Mouse (Mus musculus) intestine, embryonic 16.5 days (tissue): Measurements from ENCODE around the gene Nfic. TPM values are rescaled to one million over a fixed set of nuclear protein-coding genes. Genes with fewer than 3 reads are reported as not detected.

Source experiments
- ATAC-seq: fragments of 200-750 bp; cut with Nextera tagmentation; 2 replicates; pipeline ENCODE4 v1.8.0; 2017; ENCODE audit warnings: moderate TSS enrichment, moderate library complexity
- H3K27ac ChIP-seq: fragments of 300-500 bp; sonication (generic); 2 replicates; pipeline ENCODE4 v1.5.1; 2014; ENCODE audit warnings: mild to moderate bottlenecking, low read length
- H3K27me3 ChIP-seq: fragments of 300-500 bp; sonication (generic); replicated peaks from 2 replicates; pipeline ENCODE4 v1.6.1; 2014; ENCODE audit warnings: low read length, control low read depth, mixed read lengths; ENCODE audit not compliant: control insufficient read depth, insufficient read depth
- H3K36me3 ChIP-seq: fragments of 300-500 bp; sonication (generic); 2 replicates; pipeline ENCODE4 v1.6.1; 2014; ENCODE audit warnings: low read length, control low read depth; ENCODE audit not compliant: control insufficient read depth, insufficient read depth
- H3K4me1 ChIP-seq: fragments of 300-500 bp; sonication (generic); 2 replicates; pipeline ENCODE4 v1.6.1; 2014; ENCODE audit warnings: low read length, control low read depth, mixed read lengths; ENCODE audit not compliant: control insufficient read depth, insufficient read depth
- H3K4me2 ChIP-seq: fragments of 300-500 bp; sonication (generic); 2 replicates; pipeline ENCODE4 v1.6.1; 2014; ENCODE audit warnings: low read depth, low read length, control low read depth
- H3K4me3 ChIP-seq: fragments of 300-500 bp; sonication (generic); 2 replicates; pipeline ENCODE4 v1.5.1; 2014; ENCODE audit warnings: mild to moderate bottlenecking, low read length
- H3K9ac ChIP-seq: fragments of 300-500 bp; sonication (generic); 2 replicates; pipeline ENCODE4 v1.6.1; 2014; ENCODE audit warnings: low read depth, low read length
- H3K9me3 ChIP-seq: fragments of 300-500 bp; sonication (generic); 2 replicates; pipeline ENCODE4 v1.6.1; 2016; ENCODE audit warnings: low read length, control low read depth; ENCODE audit not compliant: control insufficient read depth
- WGBS: fragments of 180-500 bp; shearing (Covaris S2); extraction: QIAGEN DNeasy Blood & Tissue Kit; methylation state at CpG from one replicate; pipeline ENCODE4 v1.1.7; 2014; 5-methylcytosine and 5-hydroxymethylcytosine counted together
- microRNA-seq: library from miRNA; unstranded; fragments of <30 nt; microRNA quantifications from one replicate; pipeline ENCODE4, GENCODE M21; 2016
- polyA plus RNA-seq: library from polyadenylated mRNA; unstranded; fragments of >200 nt; fragmentation: Nextera tagmentation; extraction: Ambion mirVana; gene quantifications from 2 replicates; pipeline ENCODE4 v1.2.1, GENCODE M21; 2015

Nfic gene
- polyA plus RNA-seq, 1 experiment from 2014 or later: 49.8 TPM

DNA sequence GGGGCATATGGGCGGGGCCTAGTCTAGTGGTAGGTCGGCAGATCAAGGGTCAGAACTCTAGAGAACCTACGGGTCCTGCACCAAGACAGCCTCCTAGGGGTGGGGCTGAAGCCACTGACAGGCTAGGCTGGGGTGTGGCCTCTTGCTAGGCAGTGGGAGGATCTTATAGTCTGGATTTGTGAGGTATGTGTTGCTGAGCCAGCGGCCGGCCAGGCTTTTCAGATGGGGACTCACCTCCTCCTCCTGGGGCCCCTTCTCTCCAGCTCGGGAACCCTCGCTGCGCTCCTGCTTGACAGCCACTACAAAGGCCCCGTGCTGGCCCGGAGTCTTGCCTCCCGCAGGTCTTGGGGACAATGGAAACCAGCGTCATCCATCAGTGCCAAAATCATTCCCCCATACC, 106.3 kb downstream of the Nfic start:
- 6% methylated on average over 12 of the region's 12 CpGs for WGBS
- H3K27me3 ChIP-seq: peaks cover 2% of the 10 kb centered on the region; the same call in 1 of the 2 replicates
- peaks cover 33% of the 10 kb centered on the region for H3K4me1 ChIP-seq
- no peaks in the 10 kb centered on the region for H3K36me3 ChIP-seq
- peak overlapping the region; percentile 88 for H3K9ac ChIP-seq
- peak overlapping the region; percentile 86 for H3K4me3 ChIP-seq
- peak overlapping the region; percentile 87 for H3K27ac ChIP-seq
- H3K9me3 ChIP-seq: no peaks in the 10 kb centered on the region
- ATAC-seq: peak; percentile 38
- H3K4me2 ChIP-seq: peak overlapping the region; percentile 88

DNA sequence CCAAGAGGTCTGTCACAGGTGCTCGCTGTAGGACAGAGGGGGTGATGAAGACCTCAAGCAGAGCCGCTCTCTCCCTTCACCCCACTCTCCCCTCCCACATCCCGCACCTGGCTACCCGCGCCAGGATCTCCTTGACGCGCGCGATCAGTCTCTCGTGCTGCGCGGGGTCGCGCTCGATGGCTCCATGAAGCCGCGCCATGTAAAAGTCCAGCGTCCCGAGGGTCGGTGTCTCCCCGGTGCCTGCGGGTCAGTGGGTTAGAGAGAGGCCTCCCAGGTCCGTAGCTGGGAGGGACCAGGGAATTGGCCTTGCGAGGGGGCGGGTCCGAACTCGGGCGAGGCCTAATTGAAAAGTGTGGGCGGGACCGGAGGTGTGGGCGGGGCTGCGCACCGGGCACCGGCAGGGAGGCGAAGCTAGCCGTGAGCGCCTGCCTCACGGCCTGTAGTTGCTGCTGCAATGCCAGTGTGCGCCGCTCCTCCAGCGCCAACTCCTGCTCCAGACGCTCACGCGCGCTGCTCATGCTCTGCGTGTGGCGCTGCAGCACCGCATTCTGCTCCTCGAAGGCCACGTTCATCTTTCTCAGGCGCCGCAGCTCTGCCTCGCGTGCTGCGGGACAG, 108.9 kb downstream of the Nfic start:
- no peaks in the 10 kb centered on the region for H3K9me3 ChIP-seq
- H3K9ac ChIP-seq: peak overlapping the region; percentile 60
- peak overlapping the region; percentile 69 for H3K27ac ChIP-seq
- H3K36me3 ChIP-seq: no peaks in the 10 kb centered on the region
- H3K4me1 ChIP-seq: peaks cover 37% of the 10 kb centered on the region
- ATAC-seq: peak; percentile 14
- peak overlapping the region; percentile 68 for H3K4me2 ChIP-seq
- peaks cover 13% of the 10 kb centered on the region; the same call in 1 of the 2 replicates for H3K27me3 ChIP-seq
- peak overlapping the region; percentile 45 for H3K4me3 ChIP-seq
- WGBS: 13% methylated on average over 55 of the region's 55 CpGs

Small RNA genes within 50 kb of the gene (microRNA-seq; reads per million reads assigned to microRNA genes)
- gene Gm25595: not detected
- gene Mir1191b: 0.68 reads per million
- gene Mir6913: not detected

Other genes with a start within 250 kb of the Nfic start
- gene Atcay, start 224.8 kb downstream of the Nfic start, polyA plus RNA-seq: 1.4 and 1.5 TPM in 2 replicates
- gene Zfr2, start 222.5 kb downstream of the Nfic start, polyA plus RNA-seq: 7.1 and 8.0 TPM in 2 replicates
- 2.0 and 2.3 TPM in 2 replicates for gene Matk, start 202.7 kb downstream of the Nfic start, polyA plus RNA-seq
- 240 and 249 TPM in 2 replicates for gene Mrpl54, start 188.7 kb downstream of the Nfic start, polyA plus RNA-seq
- gene Apba3, start 188.7 kb downstream of the Nfic start, polyA plus RNA-seq: 72.2 and 83.1 TPM in 2 replicates
- gene Tjp3, start 164.1 kb downstream of the Nfic start, polyA plus RNA-seq: 53.2 and 56.6 TPM in 2 replicates
- gene Pip5k1c, start 162.7 kb downstream of the Nfic start, polyA plus RNA-seq: 35.4 and 40.5 TPM in 2 replicates
- gene Cactin, start 134.5 kb downstream of the Nfic start, polyA plus RNA-seq: 28.7 and 29.0 TPM in 2 replicates
- 21.2 and 21.3 TPM in 2 replicates for gene Tbxa2r, start 126.9 kb downstream of the Nfic start, polyA plus RNA-seq
- 0.06 and 0.12 TPM in 2 replicates for gene Gipc3, start 112.4 kb downstream of the Nfic start, polyA plus RNA-seq
- gene Hmg20b, start 105.2 kb downstream of the Nfic start, polyA plus RNA-seq: 69.0 and 71.4 TPM in 2 replicates
- 21.6 and 32.4 TPM in 2 replicates for gene Mfsd12, start 98.1 kb downstream of the Nfic start, polyA plus RNA-seq
- gene 4930404N11Rik, start 89.8 kb downstream of the Nfic start, polyA plus RNA-seq: 1.4 and 2.7 TPM in 2 replicates
- gene Fzr1, start 77.1 kb downstream of the Nfic start, polyA plus RNA-seq: 73.2 and 78.7 TPM in 2 replicates
- 102 and 109 TPM in 2 replicates for gene Dohh, start 71.2 kb downstream of the Nfic start, polyA plus RNA-seq
- 2.9 and 3.7 TPM in 2 replicates for gene Gm48551, start 71.2 kb downstream of the Nfic start, polyA plus RNA-seq
- gene Gm48552, start 66.6 kb downstream of the Nfic start, polyA plus RNA-seq: 0.55 and 1.8 TPM in 2 replicates
- gene Smim24, start 62.6 kb downstream of the Nfic start, polyA plus RNA-seq: 426 and 504 TPM in 2 replicates
- gene Celf5, start 27.1 kb upstream of the Nfic start, polyA plus RNA-seq: 1.4 and 1.5 TPM in 2 replicates
- 126 and 137 TPM in 2 replicates for gene Ncln, start 40.8 kb upstream of the Nfic start, polyA plus RNA-seq
- gene S1pr4, start 44.5 kb upstream of the Nfic start, polyA plus RNA-seq: 0.86 and 0.99 TPM in 2 replicates
- gene Gna15, start 68.6 kb upstream of the Nfic start, polyA plus RNA-seq: 1.1 and 1.5 TPM in 2 replicates
- 296 and 339 TPM in 2 replicates for gene Gna11, start 89.6 kb upstream of the Nfic start, polyA plus RNA-seq
- 473 and 518 TPM in 2 replicates for gene Aes, start 103.9 kb upstream of the Nfic start, polyA plus RNA-seq
- gene Tle2, start 118.9 kb upstream of the Nfic start, polyA plus RNA-seq: 12.6 and 13.6 TPM in 2 replicates
- gene Tle6, start 145.4 kb upstream of the Nfic start, polyA plus RNA-seq: 21.0 and 22.7 TPM in 2 replicates
- gene BC025920, start 150.6 kb upstream of the Nfic start, polyA plus RNA-seq: 0.61 and 1.2 TPM in 2 replicates
- 29.3 and 29.5 TPM in 2 replicates for gene Sirt6, start 172.2 kb upstream of the Nfic start, polyA plus RNA-seq
- 8.2 and 8.7 TPM in 2 replicates for gene Ankrd24, start 172.9 kb upstream of the Nfic start, polyA plus RNA-seq
- 3.3 and 3.6 TPM in 2 replicates for gene Gm10778, start 193.4 kb upstream of the Nfic start, polyA plus RNA-seq
- gene Zfp433, start 249.2 kb upstream of the Nfic start, polyA plus RNA-seq: 9.6 and 11.3 TPM in 2 replicates